Mouse (Mus musculus) hindbrain, embryonic 15.5 days (tissue): ENCODE data around the gene Ppp3cb. TPM values are rescaled to one million over a fixed set of nuclear protein-coding genes. Genes with fewer than 3 reads are reported as not detected.
A peak's percentile ranks its signal among the peaks of the same experiment; 100 is the strongest.
"Not testable (repeated sequence)": the region's sequence is repeated elsewhere in the genome, so short reads cannot be mapped to it uniquely, and the experiment has no call there.

Experiments used
- ATAC-seq: fragments of 200-750 bp; cut with Nextera tagmentation; 2 replicates; pipeline ENCODE4 v1.8.0; 2017; ENCODE audit warnings: low read depth, moderate number of reproducible peaks, moderate TSS enrichment; ENCODE audit not compliant: low FRiP score
- H3K27ac ChIP-seq: fragments of 300-500 bp; sonication (generic); replicated peaks from 2 replicates; pipeline ENCODE4 v1.5.1; 2015; ENCODE audit warnings: mild to moderate bottlenecking, inconsistent platforms
- H3K27me3 ChIP-seq: fragments of 300-500 bp; sonication (generic); 2 replicates; pipeline ENCODE4 v1.6.1; 2015; ENCODE audit warnings: control low read depth, inconsistent platforms
- H3K36me3 ChIP-seq: fragments of 300-500 bp; sonication (generic); 2 replicates; pipeline ENCODE4 v1.6.1; 2015; ENCODE audit warnings: control low read depth, inconsistent platforms
- H3K4me1 ChIP-seq: fragments of 300-500 bp; sonication (generic); replicated peaks from 2 replicates; pipeline ENCODE4 v1.6.1; 2015; ENCODE audit warnings: control low read depth, inconsistent platforms
- H3K4me2 ChIP-seq: fragments of 300-500 bp; sonication (generic); 2 replicates; pipeline ENCODE4 v1.6.1; 2015; ENCODE audit warnings: moderate library complexity, mild to moderate bottlenecking, inconsistent platforms
- H3K4me3 ChIP-seq: fragments of 300-500 bp; sonication (generic); 2 replicates; pipeline ENCODE4 v1.5.1; 2015; ENCODE audit warnings: mild to moderate bottlenecking, inconsistent platforms
- H3K9ac ChIP-seq: fragments of 300-500 bp; sonication (generic); 2 replicates; pipeline ENCODE4 v1.6.1; 2015; ENCODE audit warnings: inconsistent platforms
- H3K9me3 ChIP-seq: fragments of 300-500 bp; sonication (generic); 2 replicates; pipeline ENCODE4 v1.6.1; 2016; ENCODE audit warnings: control low read depth, inconsistent platforms
- WGBS: fragments of 180-500 bp; shearing (Covaris S2); methylation state at CpG from one replicate; pipeline ENCODE4 v1.1.7; 2015; 5-methylcytosine and 5-hydroxymethylcytosine counted together
- polyA plus RNA-seq: library from polyadenylated mRNA; unstranded; fragments of >200 nt; fragmentation: Nextera tagmentation; extraction: Ambion mirVana; gene quantifications from 2 replicates; pipeline ENCODE4 v1.2.1, GENCODE M21; 2015

The Ppp3cb gene
- 86.6 and 90.7 TPM in 2 replicates for polyA plus RNA-seq

GRCm38 (mm10) chr14:20546415-20546814 lies at the start of gene Ppp3cb:
Gene Ppp3cb (minus strand): TSS chr14:20546573.
- Histone ChIP-seq H3K9ac (peak within 1 kb of the TSS; percentile 95), H3K4me1 (peaks cover 23% of the 10 kb centered on the region), H3K27ac (peak within 1 kb of the TSS; percentile 98), H3K36me3 (peaks cover 28% of the 10 kb centered on the region), H3K4me3 (peak within 1 kb of the TSS; percentile 97), H3K9me3 (no peaks in the 10 kb centered on the region), H3K27me3 (no peaks in the 10 kb centered on the region), H3K4me2 (peak within 1 kb of the TSS; percentile 66)
- WGBS = under 1% methylated on average over 24 of the region's 29 CpGs
- peak; percentile 95 for ATAC-seq

- Histone ChIP-seq H3K27me3 (no peaks in the 10 kb centered on the region), H3K9ac (no peak overlapping the region), H3K36me3 (no peaks in the 10 kb centered on the region), H3K4me3 (no peak overlapping the region), H3K4me1 (0 out of 2 replicates have a peak, but pooled peaks cover 6% of the 10 kb centered on the region), H3K27ac (peak overlapping the region; percentile 62), H3K4me2 (no peak overlapping the region), H3K9me3 (no peaks in the 10 kb centered on the region)
- WGBS = 30% methylated on average over 3 of the region's 3 CpGs
- ATAC-seq = peak; percentile 42; the same call in 1 of the 2 replicates
Measured at GRCm38 (mm10) chr14:20595781-20596180, 49.4 kb upstream of the Ppp3cb start.

- Histone ChIP-seq H3K4me3 (no peak overlapping the region), H3K4me1 (no peaks in the 10 kb centered on the region), H3K4me2 (no peak overlapping the region), H3K9me3 (no peaks in the 10 kb centered on the region), H3K27ac (no peak overlapping the region), H3K36me3 (peaks cover 29% of the 10 kb centered on the region), H3K27me3 (no peaks in the 10 kb centered on the region), H3K9ac (no peak overlapping the region)
- ATAC-seq = no peak
- WGBS = 88% methylated on average over 5 of the region's 5 CpGs
Measured at GRCm38 (mm10) chr14:20587458-20587857, 41.1 kb upstream of the Ppp3cb start.

- H3K9me3 ChIP-seq = no peaks in the 10 kb centered on the region
- H3K27ac ChIP-seq = no peak overlapping the region
- no peak overlapping the region for H3K4me3 ChIP-seq
- ATAC-seq = no peak
- H3K27me3 ChIP-seq = no peaks in the 10 kb centered on the region
- no peak overlapping the region for H3K9ac ChIP-seq
- 61% methylated on average over 6 of the region's 6 CpGs for WGBS
- H3K4me2 ChIP-seq = no peak overlapping the region
- H3K36me3 ChIP-seq = peaks cover 34% of the 10 kb centered on the region
- no peaks in the 10 kb centered on the region for H3K4me1 ChIP-seq
Measured at GRCm38 (mm10) chr14:20578822-20579407, 32.5 kb upstream of the Ppp3cb start.

- 51% methylated on average over 7 of the region's 7 CpGs for WGBS
Measured at GRCm38 (mm10) chr14:20576179-20576578, 29.8 kb upstream of the Ppp3cb start.

GRCm38 (mm10) chr14:20573196-20573595 lies 26.8 kb upstream of the Ppp3cb start:
- not testable (repeated sequence) for H3K4me1 ChIP-seq, H3K9me3 ChIP-seq, H3K4me3 ChIP-seq, H3K9ac ChIP-seq, H3K27ac ChIP-seq, ATAC-seq, H3K27me3 ChIP-seq, H3K4me2 ChIP-seq
- WGBS = 94% methylated on average over 3 of the region's 3 CpGs
- H3K36me3 ChIP-seq = peaks cover 45% of the 10 kb centered on the region

More at GRCm38 (mm10) chr14:20576179-20576578, 29.8 kb upstream of the Ppp3cb start:
- H3K27me3 ChIP-seq = no peaks in the 10 kb centered on the region
- H3K4me2 ChIP-seq = no peak overlapping the region
- H3K4me3 ChIP-seq = no peak overlapping the region
- peak; percentile 48; the same call in 1 of the 2 replicates for ATAC-seq
- peaks cover 28% of the 10 kb centered on the region for H3K36me3 ChIP-seq
- H3K27ac ChIP-seq = no peak overlapping the region
- H3K9me3 ChIP-seq = no peaks in the 10 kb centered on the region
- no peaks in the 10 kb centered on the region for H3K4me1 ChIP-seq
- no peak overlapping the region for H3K9ac ChIP-seq

GRCm38 (mm10) chr14:20565256-20566021 lies 19.1 kb upstream of the Ppp3cb start:
- ATAC-seq = no peak
- Histone ChIP-seq H3K4me2 (no peak overlapping the region), H3K27ac (no peak overlapping the region), H3K4me1 (no peaks in the 10 kb centered on the region), H3K27me3 (no peaks in the 10 kb centered on the region), H3K9me3 (no peaks in the 10 kb centered on the region), H3K36me3 (peaks cover 55% of the 10 kb centered on the region), H3K4me3 (no peak overlapping the region), H3K9ac (no peak overlapping the region)
- 76% methylated on average over 9 of the region's 9 CpGs for WGBS

GRCm38 (mm10) chr14:20564692-20565091 lies 18.3 kb upstream of the Ppp3cb start:
- Histone ChIP-seq H3K9ac (no peak overlapping the region), H3K27me3 (no peaks in the 10 kb centered on the region), H3K27ac (no peak overlapping the region), H3K4me3 (no peak overlapping the region), H3K4me2 (no peak overlapping the region), H3K36me3 (peaks cover 52% of the 10 kb centered on the region), H3K4me1 (no peaks in the 10 kb centered on the region), H3K9me3 (no peaks in the 10 kb centered on the region)
- no peak for ATAC-seq
- WGBS = 75% methylated on average over 12 of the region's 12 CpGs

GRCm38 (mm10) chr14:20561897-20562296 lies 15.5 kb upstream of the Ppp3cb start:
- no peaks in the 10 kb centered on the region for H3K4me1 ChIP-seq
- no peaks in the 10 kb centered on the region for H3K9me3 ChIP-seq
- no peak for ATAC-seq
- H3K27me3 ChIP-seq = no peaks in the 10 kb centered on the region
- H3K4me2 ChIP-seq = no peak overlapping the region
- no peak overlapping the region for H3K9ac ChIP-seq
- H3K4me3 ChIP-seq = no peak overlapping the region
- no peak overlapping the region for H3K27ac ChIP-seq
- 90% methylated on average over 5 of the region's 5 CpGs for WGBS
- peaks cover 49% of the 10 kb centered on the region for H3K36me3 ChIP-seq

- ATAC-seq = no peak
- 86% methylated on average over 2 of the region's 2 CpGs for WGBS
- H3K36me3 ChIP-seq = peaks cover 38% of the 10 kb centered on the region
Measured at GRCm38 (mm10) chr14:20550136-20550535, 3.8 kb upstream of the Ppp3cb start.

GRCm38 (mm10) chr14:20545529-20546331 lies 643 bp downstream of the Ppp3cb start:
- peak; percentile 95 for ATAC-seq
- Histone ChIP-seq H3K9me3 (no peaks in the 10 kb centered on the region), H3K27me3 (no peaks in the 10 kb centered on the region), H3K9ac (peak overlapping the region; percentile 95), H3K36me3 (peaks cover 23% of the 10 kb centered on the region), H3K27ac (peak overlapping the region; percentile 98), H3K4me1 (peaks cover 23% of the 10 kb centered on the region), H3K4me2 (peak overlapping the region; percentile 66), H3K4me3 (peak overlapping the region; percentile 97)
- WGBS = under 1% methylated on average over 60 of the region's 67 CpGs

More at GRCm38 (mm10) chr14:20550136-20550535, 3.8 kb upstream of the Ppp3cb start:
- no peak overlapping the region for H3K4me2 ChIP-seq
- no peak overlapping the region for H3K9ac ChIP-seq
- H3K27ac ChIP-seq = no peak overlapping the region
- no peaks in the 10 kb centered on the region for H3K27me3 ChIP-seq
- peaks cover 5% of the 10 kb centered on the region for H3K4me1 ChIP-seq
- no peak overlapping the region for H3K4me3 ChIP-seq
- H3K9me3 ChIP-seq = no peaks in the 10 kb centered on the region
